Mouse (Mus musculus) stomach, postnatal 0 days (tissue): Measurements from ENCODE around the gene Zfp777.

ENCODE experiments used
- CTCF ChIP-seq: IDR thresholded peaks from 2 replicates; pipeline ENCODE4 v1.5.1; 2016; ENCODE audit warnings: antibody characterized with exemption, low read depth, mild to moderate bottlenecking, moderate library complexity
- EP300 ChIP-seq: optimal IDR thresholded peaks from 2 replicates; pipeline ENCODE3; 2016; ENCODE audit warnings: antibody characterized with exemption

- TF ChIP-seq CTCF (no peak), EP300 (no peak)
Measured at GRCm38 (mm10) chr6:48073316-48073715, 24.6 kb upstream of the Zfp777 start.
